Mouse (Mus musculus) CH12.LX (cell line): ENCODE measurements at regions not wholly inside any gene's neighbourhood (a gene's known extent, or its start where the extent isn't known, plus 50 kb on each side); places are given as distances from the start of the nearest gene placed in this dataset.

ENCODE experiments used
- DNase-seq: peaks from one replicate; pipeline ENCODE4 v3.0.0-alpha.2; 2013; ENCODE audit errors: extremely low read depth
- H3K27ac ChIP-seq: 2 replicates; pipeline ENCODE4 v1.5.1; 2012; ENCODE audit warnings: low read depth, mild to moderate bottlenecking, control low read depth, moderate library complexity; ENCODE audit not compliant: insufficient read depth
- H3K27me3 ChIP-seq: replicated peaks from 2 replicates; pipeline ENCODE3; 2012; ENCODE audit warnings: inconsistent platforms
- H3K36me3 ChIP-seq, 2 experiments: replicated peaks in 1 of 2; 2 replicates each; pipeline versions ENCODE3 to v1.6.1; 2012; ENCODE audit warnings: inconsistent platforms in 1 of 2, low read length in 1 of 2, mild to moderate bottlenecking in 1 of 2, mixed read lengths in 1 of 2, moderate library complexity in 1 of 2; ENCODE audit not compliant: control insufficient read depth in 1 of 2, insufficient read depth in 1 of 2
- H3K4me1 ChIP-seq, 2 experiments: 2 replicates each; pipeline ENCODE4 v1.6.1; 2012; ENCODE audit warnings: inconsistent platforms in 1 of 2, moderate library complexity in 1 of 2; ENCODE audit not compliant: insufficient read depth in 2 of 2, control insufficient read depth in 1 of 2
- H3K4me2 ChIP-seq: 2 replicates; pipeline ENCODE4 v1.6.1; 2012; ENCODE audit warnings: low read depth, mild to moderate bottlenecking, control low read depth; ENCODE audit not compliant: poor library complexity, insufficient read depth, severe bottlenecking
- H3K4me3 ChIP-seq, 3 experiments: fragments of 150-350 bp in 1 of 3; sonication (generic) in 1 of 3; replicated peaks in 1 of 3; 2 replicates each; pipeline versions ENCODE3 to v1.5.1; 2011 to 2012; ENCODE audit warnings: low read depth in 2 of 3, low read length in 2 of 3, mild to moderate bottlenecking in 2 of 3, moderate library complexity in 2 of 3, control low read depth in 1 of 3, improper control_type of control experiment in 1 of 3, inconsistent platforms in 1 of 3, mixed read lengths in 1 of 3; ENCODE audit not compliant: poor library complexity in 1 of 3
- H3K79me2 ChIP-seq: replicated peaks from 2 replicates; pipeline ENCODE4 v1.6.1; 2012; ENCODE audit warnings: mild to moderate bottlenecking, moderate library complexity; ENCODE audit not compliant: control insufficient read depth, poor library complexity, insufficient read depth, severe bottlenecking; ENCODE audit errors: extremely low read depth
- H3K9ac ChIP-seq: 2 replicates; pipeline ENCODE4 v1.6.1; 2012; ENCODE audit warnings: low read depth, mild to moderate bottlenecking, control low read depth, moderate library complexity; ENCODE audit not compliant: insufficient read depth
- H3K9me3 ChIP-seq: replicated peaks from 2 replicates; pipeline ENCODE3; 2012; ENCODE audit warnings: low read length, inconsistent platforms, mixed read lengths
- BHLHE40 ChIP-seq: IDR thresholded peaks from 2 replicates; pipeline ENCODE4 v1.6.1; 2011; ENCODE audit warnings: mild to moderate bottlenecking, low read depth, low read length, improper control_type of control experiment
- E2F4 ChIP-seq: IDR thresholded peaks from 2 replicates; pipeline ENCODE4 v1.6.1; 2011; ENCODE audit warnings: low read depth, low read length, improper control_type of control experiment; ENCODE audit not compliant: insufficient replicate concordance
- ELF1 ChIP-seq: IDR thresholded peaks from 2 replicates; pipeline ENCODE4 v1.6.1; 2014; ENCODE audit warnings: low read depth, mild to moderate bottlenecking, inconsistent platforms, low read length, improper control_type of control experiment
- EP300 ChIP-seq: IDR thresholded peaks from 2 replicates; pipeline ENCODE4 v1.6.1; 2011; ENCODE audit warnings: low read length, improper control_type of control experiment
- ETS1 ChIP-seq: conservative IDR thresholded peaks from 2 replicates; pipeline ENCODE4 v1.6.1; 2012; ENCODE audit warnings: low read depth, mild to moderate bottlenecking, inconsistent platforms, low read length, improper control_type of control experiment, moderate library complexity
- GABPA ChIP-seq: IDR thresholded peaks from 2 replicates; pipeline ENCODE4 v1.6.1; 2012; ENCODE audit warnings: low read depth, low read length, improper control_type of control experiment, inconsistent platforms; ENCODE audit not compliant: insufficient replicate concordance
- HCFC1 ChIP-seq: IDR thresholded peaks from 2 replicates; pipeline ENCODE4 v1.6.1; 2012; ENCODE audit warnings: low read depth, mild to moderate bottlenecking, inconsistent platforms, low read length, improper control_type of control experiment
- KAT2A ChIP-seq: IDR thresholded peaks from 2 replicates; pipeline ENCODE4 v1.6.1; 2012; ENCODE audit warnings: low read length, improper control_type of control experiment, inconsistent platforms; ENCODE audit not compliant: insufficient replicate concordance
- MAX ChIP-seq: IDR thresholded peaks from 2 replicates; pipeline ENCODE4 v1.6.1; 2011; ENCODE audit warnings: low read length, improper control_type of control experiment
- MAZ ChIP-seq: IDR thresholded peaks from 2 replicates; pipeline ENCODE4 v1.6.1; 2012; ENCODE audit warnings: low read depth, mild to moderate bottlenecking, inconsistent platforms, low read length, improper control_type of control experiment, moderate library complexity
- NELFE ChIP-seq: IDR thresholded peaks from 2 replicates; pipeline ENCODE4 v1.6.1; 2011; ENCODE audit warnings: low read depth, low read length, improper control_type of control experiment
- NRF1 ChIP-seq: IDR thresholded peaks from 2 replicates; pipeline ENCODE4 v1.6.1; 2014; ENCODE audit warnings: low read depth, mild to moderate bottlenecking, inconsistent platforms, low read length, improper control_type of control experiment, moderate library complexity
- PAX5 ChIP-seq: IDR thresholded peaks from 2 replicates; pipeline ENCODE4 v1.6.1; 2012; ENCODE audit warnings: low read length, inconsistent platforms, mixed read lengths
- POLR2A ChIP-seq: IDR thresholded peaks from 2 replicates; pipeline ENCODE4 v1.6.1; 2011; ENCODE audit warnings: low read depth, mild to moderate bottlenecking, improper control_type of control experiment, low read length
- RAD21 ChIP-seq: IDR thresholded peaks from 2 replicates; pipeline ENCODE4 v1.6.1; 2011; ENCODE audit warnings: low read depth, mild to moderate bottlenecking, low read length, improper control_type of control experiment, moderate library complexity
- RCOR1 ChIP-seq: conservative IDR thresholded peaks from 2 replicates; pipeline ENCODE4 v1.6.1; 2012; ENCODE audit warnings: low read depth, mild to moderate bottlenecking, inconsistent platforms, low read length, improper control_type of control experiment
- SIN3A ChIP-seq: IDR thresholded peaks from 2 replicates; pipeline ENCODE4 v1.6.1; 2012; ENCODE audit warnings: low read length, improper control_type of control experiment, inconsistent platforms
- SMC3 ChIP-seq: IDR thresholded peaks from 2 replicates; pipeline ENCODE4 v1.6.1; 2011; ENCODE audit warnings: low read depth, low read length, improper control_type of control experiment
- TCF12 ChIP-seq: IDR thresholded peaks from 2 replicates; pipeline ENCODE4 v1.6.1; 2014; ENCODE audit warnings: low read depth, mild to moderate bottlenecking, inconsistent platforms, low read length, improper control_type of control experiment
- UBTF ChIP-seq: IDR thresholded peaks from 2 replicates; pipeline ENCODE4 v1.6.1; 2012; ENCODE audit warnings: low read depth, mild to moderate bottlenecking, inconsistent platforms, low read length, improper control_type of control experiment, moderate library complexity
- ZKSCAN1 ChIP-seq: IDR thresholded peaks from 2 replicates; pipeline ENCODE4 v1.6.1; 2012; ENCODE audit warnings: low read depth, inconsistent platforms, low read length, improper control_type of control experiment, borderline replicate concordance
- ZMIZ1 ChIP-seq: IDR thresholded peaks from 2 replicates; pipeline ENCODE4 v1.6.1; 2012; ENCODE audit warnings: low read depth, mild to moderate bottlenecking, inconsistent platforms, low read length, improper control_type of control experiment
- dilution Hi-C: fragments of 300-500 bp; cut with MboI; formaldehyde crosslinking; loops from 2 replicates; pipeline ENCODE4 v1.14.3; 2020; ENCODE audit warnings: low sequenced_read_pairs; ENCODE audit not compliant: extremely low pct_unique_long_range_greater_than_20kb, extremely low pct_ligation_motif_present
- in situ Hi-C: fragments of 300-500 bp; cut with MboI; formaldehyde crosslinking; loops from 3 replicates; pipeline ENCODE4 v1.14.3; 2019; ENCODE audit warnings: low sequenced_read_pairs, low pct_ligation_motif_present, low pct_unique_long_range_greater_than_20kb, mixed read lengths

DNA sequence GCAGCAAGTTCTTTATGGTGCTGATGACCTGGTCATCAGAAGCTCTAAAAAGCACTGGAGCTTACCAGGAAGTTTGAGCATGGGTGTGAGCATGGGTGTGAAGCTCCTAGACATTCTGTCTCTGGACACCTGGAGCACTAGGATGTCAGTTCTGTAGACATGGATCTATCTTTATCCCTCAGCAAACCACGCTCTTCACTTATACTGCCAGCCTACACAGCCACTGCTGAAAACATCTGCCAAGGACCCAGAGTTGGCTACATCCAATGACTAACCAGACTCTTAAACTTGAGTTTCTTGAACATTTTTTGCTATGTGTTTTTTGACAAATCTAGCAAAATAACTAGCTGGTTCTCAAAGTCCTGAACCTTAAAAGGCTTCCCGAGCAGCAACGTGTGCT, 177.6 kb downstream of the Map2k4 start:
- H3K4me2 ChIP-seq: no peak overlapping the region
- DNase-seq: no peak
- H3K79me2 ChIP-seq: no peaks in the 10 kb centered on the region
- dilution Hi-C loops: no loop called here
- H3K36me3 ChIP-seq: no peaks in the 10 kb centered on the region
- no peak overlapping the region for H3K4me3 ChIP-seq
- no peak overlapping the region for H3K27ac ChIP-seq
- peaks cover 4% of the 10 kb centered on the region for H3K9me3 ChIP-seq
- H3K9ac ChIP-seq: no peak overlapping the region
- in situ Hi-C loops: no loop called here
- H3K4me1 ChIP-seq: no peaks in the 10 kb centered on the region
- TF ChIP-seq ZMIZ1: no peak
- TF ChIP-seq NRF1: no peak
- no peak for TF ChIP-seq SMC3
- TF ChIP-seq POLR2A: no peak
- no peak for TF ChIP-seq ETS1
- no peak for TF ChIP-seq RAD21
- no peak for TF ChIP-seq KAT2A
- H3K27me3 ChIP-seq: no peaks in the 10 kb centered on the region

DNA sequence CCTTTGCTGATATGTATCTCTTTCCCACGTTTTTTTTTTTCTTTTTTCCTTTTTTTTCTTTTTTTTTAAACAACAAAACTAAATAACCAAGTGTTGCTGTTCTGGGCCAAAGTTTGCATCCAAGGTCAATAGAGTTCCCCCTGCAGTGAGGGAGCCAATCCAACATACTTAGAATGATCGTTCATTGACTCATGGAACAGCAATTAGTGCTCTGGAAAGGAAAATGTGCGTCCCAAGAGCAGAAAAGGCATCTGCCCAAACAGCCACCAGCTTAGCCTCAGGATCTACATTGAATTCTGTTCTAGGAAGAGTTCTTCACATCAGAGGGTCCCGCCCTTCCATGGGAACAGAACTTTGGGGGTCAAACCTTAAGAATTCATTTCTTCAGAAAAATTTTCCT, 179.0 kb downstream of the Map2k4 start:
- in situ Hi-C loops (no loop called here), dilution Hi-C loops (no loop called here)
- Histone ChIP-seq H3K27me3 (no peaks in the 10 kb centered on the region), H3K9me3 (peaks cover 4% of the 10 kb centered on the region), H3K4me3 (no peak overlapping the region), H3K36me3 (no peaks in the 10 kb centered on the region), H3K79me2 (no peaks in the 10 kb centered on the region), H3K4me1 (no peaks in the 10 kb centered on the region)
- no peak for DNase-seq
- TF ChIP-seq HCFC1 (no peak), RCOR1 (no peak), PAX5 (no peak), NRF1 (no peak), GABPA (no peak), KAT2A (no peak), MAZ (no peak), EP300 (no peak), ZKSCAN1 (no peak), SIN3A (no peak), ETS1 (no peak), NELFE (no peak), BHLHE40 (no peak), UBTF (no peak), ELF1 (no peak), TCF12 (no peak), MAX (no peak), E2F4 (no peak)
- TF ChIP-seq, all 38 proteins: peak for 0
- Histone ChIP-seq H3K4me2 (no peak overlapping the region), H3K27ac (no peak overlapping the region), H3K9ac (no peak overlapping the region)
